Mouse (Mus musculus): ENCODE data around the gene Klhl30. TPM values are rescaled to one million over a fixed set of nuclear protein-coding genes. Genes with fewer than 3 reads are reported as not detected.

Klhl30 gene
- total RNA-seq, 2 experiments from 2014 or later = 50.4 to 72.9 TPM

Other genes with a start within 250 kb of the Klhl30 start
- not detected for gene Rbm44, start 205.9 kb upstream of the Klhl30 start, total RNA-seq (2021)
- 10 to 100 TPM; 28.5 to 29.4 TPM for gene Ramp1, start 171.2 kb upstream of the Klhl30 start, total RNA-seq (2021)
- 10 to 100 TPM; 55.9 to 59.7 TPM for gene Ube2f, start 100.7 kb upstream of the Klhl30 start, total RNA-seq (2021)
- gene Scly, start 52.7 kb upstream of the Klhl30 start, total RNA-seq (2021) = 10 to 100 TPM in 1 of 2 experiments, 1 to 10 TPM in 1; 9.5 to 10.2 TPM
- under 1 TPM; 0.07 to 0.18 TPM for gene Espnl, start 28.9 kb upstream of the Klhl30 start, total RNA-seq (2021)
- 1 to 10 TPM; 2.0 to 2.6 TPM for gene Erfe, start 15.4 kb downstream of the Klhl30 start, total RNA-seq (2021)
- gene Ilkap, start 47.8 kb downstream of the Klhl30 start, total RNA-seq (2021) = 10 to 100 TPM; 32.1 to 33.4 TPM
- 10 to 100 TPM; 13.6 to 15.2 TPM for gene Hes6, start 63.0 kb downstream of the Klhl30 start, total RNA-seq (2021)
- 1 to 10 TPM; 2.9 to 9.2 TPM for gene Per2, start 108.3 kb downstream of the Klhl30 start, total RNA-seq (2021)
- 1 to 10 TPM; 3.2 to 3.3 TPM for gene Traf3ip1, start 143.6 kb downstream of the Klhl30 start, total RNA-seq (2021)
- gene Asb1, start 189.5 kb downstream of the Klhl30 start, total RNA-seq (2021) = 10 to 100 TPM; 13.8 to 14.9 TPM